Mouse (Mus musculus) megakaryocyte, embryonic 14.5 days (primary cell): ENCODE measurements around the gene Kiz.

Experiments
- FLI1 ChIP-seq: IDR thresholded peaks from 2 replicates; pipeline ENCODE4 v1.6.1; 2012; ENCODE audit warnings: low read length, inconsistent platforms, mixed read lengths
- GATA1 ChIP-seq: IDR thresholded peaks from 3 replicates; pipeline ENCODE4 v1.6.1; 2012; ENCODE audit warnings: mixed read lengths, low read length, inconsistent platforms, borderline replicate concordance

DNA sequence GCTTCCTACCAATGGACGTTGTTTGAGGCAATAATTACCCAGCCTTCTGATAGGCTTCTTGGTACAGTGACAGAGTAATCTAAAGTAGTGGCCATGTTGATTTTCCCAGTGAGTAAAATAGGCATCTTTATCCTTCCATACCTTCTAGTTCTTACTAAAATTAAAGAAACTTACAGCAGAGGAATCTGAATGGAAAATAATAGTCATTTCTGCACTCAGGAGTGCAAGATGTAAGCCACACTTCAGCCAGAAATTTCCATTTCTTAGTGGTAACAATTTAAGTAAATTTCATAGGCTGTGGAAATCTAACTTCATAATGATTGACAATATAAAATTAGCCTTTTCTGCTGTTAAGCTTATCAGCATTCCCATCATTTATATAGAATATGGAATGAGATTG, 69.6 kb downstream of the Kiz start:
- TF ChIP-seq GATA1, result no peak
- no peak for TF ChIP-seq FLI1
